Mouse (Mus musculus) lung, adult 2 months (tissue): ENCODE measurements around the gene Fkbp6.

ENCODE experiments used
- CTCF ChIP-seq: fragments of 200-500 bp; IDR thresholded peaks from 2 replicates; pipeline ENCODE4 v1.5.1; 2011; ENCODE audit warnings: mild to moderate bottlenecking, low read length, control low read depth; ENCODE audit not compliant: insufficient read depth
- POLR2A ChIP-seq: fragments of 200-500 bp; IDR thresholded peaks from 2 replicates; pipeline ENCODE4 v1.6.1; 2011; ENCODE audit warnings: low read depth, mild to moderate bottlenecking, control low read depth, low read length, borderline replicate concordance; ENCODE audit errors: extremely low read depth

DNA sequence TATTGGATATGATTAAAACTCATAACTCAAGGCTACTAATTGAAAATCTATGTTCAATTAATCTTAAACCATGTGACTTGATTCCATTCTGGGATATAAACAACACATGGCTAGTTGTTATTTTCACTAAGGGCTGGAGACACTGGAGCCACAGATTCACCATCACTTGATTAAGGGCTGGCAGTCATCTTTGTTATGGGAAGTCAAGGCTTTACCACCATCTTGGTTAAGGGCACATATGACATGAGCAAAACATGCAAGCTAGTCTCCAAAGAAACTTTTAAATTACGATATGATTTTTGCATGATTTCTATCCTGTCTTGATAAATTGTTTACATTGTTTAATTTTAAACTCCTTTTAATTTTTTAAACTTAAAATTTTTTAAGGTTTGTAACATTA is 27.6 kb downstream of the Fkbp6 start:
- TF ChIP-seq POLR2A (no peak), CTCF (no peak)
